Mouse (Mus musculus) G1E (cell line): ENCODE results near the gene Lmbrd2.

Experiments
- CTCF ChIP-seq: IDR thresholded peaks from 2 replicates; pipeline ENCODE4 v1.5.1; 2012; ENCODE audit warnings: low read depth, low read length, inconsistent platforms, mixed read lengths
- GATA1 ChIP-seq: IDR thresholded peaks from 2 replicates; pipeline ENCODE4 v1.6.1; 2012; ENCODE audit warnings: borderline replicate concordance, low read length, inconsistent platforms, mixed read lengths

DNA sequence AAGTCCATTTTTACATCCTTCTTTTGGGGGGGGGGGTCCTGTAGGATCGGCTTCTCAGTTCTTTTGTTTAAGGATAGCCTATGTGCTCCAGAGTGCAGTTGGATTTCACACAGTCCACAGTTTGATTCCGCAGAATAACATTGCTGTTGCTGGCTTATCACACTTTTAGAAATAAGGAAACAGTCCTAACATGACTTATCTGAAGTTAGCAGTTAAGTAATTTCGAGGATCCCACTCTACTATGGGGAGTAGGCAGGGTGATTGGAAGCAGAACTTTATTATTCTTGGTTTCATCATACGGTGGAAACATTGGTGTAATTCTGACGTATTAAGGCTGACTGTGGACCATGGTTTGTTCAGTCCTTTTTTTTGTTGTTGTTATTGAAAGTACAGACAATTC is 49.7 kb upstream of the Lmbrd2 start:
- no peak for TF ChIP-seq CTCF
- no peak for TF ChIP-seq GATA1
